Mouse (Mus musculus) neural tube, embryonic 14.5 days (tissue): Measurements from ENCODE around the gene Fbf1. TPM values are rescaled to one million over a fixed set of nuclear protein-coding genes. Genes with fewer than 3 reads are reported as not detected.
"Not testable (repeated sequence)": the region's sequence is repeated elsewhere in the genome, so short reads cannot be mapped to it uniquely, and the experiment has no call there.

Source experiments
- ATAC-seq: fragments of 200-750 bp; cut with Nextera tagmentation; 2 replicates; pipeline ENCODE4 v1.8.0; 2017; ENCODE audit warnings: low read depth, mild to moderate bottlenecking, moderate TSS enrichment, moderate library complexity
- H3K27ac ChIP-seq: fragments of 300-500 bp; sonication (generic); 2 replicates; pipeline ENCODE4 v1.5.1; 2014; ENCODE audit warnings: low read depth, mild to moderate bottlenecking, control low read depth, low read length, moderate library complexity, mixed read lengths
- H3K27me3 ChIP-seq: fragments of 300-500 bp; sonication (generic); 2 replicates; pipeline ENCODE4 v1.6.1; 2014; ENCODE audit warnings: low read length; ENCODE audit not compliant: control insufficient read depth, insufficient read depth
- H3K36me3 ChIP-seq: fragments of 300-500 bp; sonication (generic); 2 replicates; pipeline ENCODE4 v1.6.1; 2014; ENCODE audit warnings: low read length, mixed read lengths; ENCODE audit not compliant: control insufficient read depth, insufficient read depth
- H3K4me1 ChIP-seq: fragments of 300-500 bp; sonication (generic); 2 replicates; pipeline ENCODE4 v1.6.1; 2014; ENCODE audit warnings: low read length; ENCODE audit not compliant: control insufficient read depth, insufficient read depth
- H3K4me2 ChIP-seq: fragments of 300-500 bp; sonication (generic); 2 replicates; pipeline ENCODE4 v1.6.1; 2014; ENCODE audit warnings: mild to moderate bottlenecking, low read depth, low read length, control low read depth
- H3K4me3 ChIP-seq: fragments of 300-500 bp; sonication (generic); 2 replicates; pipeline ENCODE4 v1.5.1; 2014; ENCODE audit warnings: low read depth, low read length, control low read depth, mixed read lengths
- H3K9ac ChIP-seq: fragments of 300-500 bp; sonication (generic); replicated peaks from 2 replicates; pipeline ENCODE4 v1.6.1; 2014; ENCODE audit warnings: low read depth, mild to moderate bottlenecking, control low read depth, low read length, mixed read lengths
- H3K9me3 ChIP-seq: fragments of 300-500 bp; sonication (generic); 2 replicates; pipeline ENCODE4 v1.6.1; 2016; ENCODE audit warnings: low read length; ENCODE audit not compliant: control insufficient read depth
- WGBS: fragments of 180-500 bp; shearing (Covaris S2); extraction: QIAGEN DNeasy Blood & Tissue Kit; methylation state at CpG from one replicate; pipeline ENCODE4 v1.1.7; 2014; 5-methylcytosine and 5-hydroxymethylcytosine counted together
- polyA plus RNA-seq: library from polyadenylated mRNA; unstranded; fragments of >200 nt; fragmentation: Nextera tagmentation; extraction: Ambion mirVana; gene quantifications from 2 replicates; pipeline ENCODE4 v1.2.1, GENCODE M21; 2014

Fbf1 gene
- polyA plus RNA-seq, 1 experiment from 2014 or later = 42.2 TPM

DNA sequence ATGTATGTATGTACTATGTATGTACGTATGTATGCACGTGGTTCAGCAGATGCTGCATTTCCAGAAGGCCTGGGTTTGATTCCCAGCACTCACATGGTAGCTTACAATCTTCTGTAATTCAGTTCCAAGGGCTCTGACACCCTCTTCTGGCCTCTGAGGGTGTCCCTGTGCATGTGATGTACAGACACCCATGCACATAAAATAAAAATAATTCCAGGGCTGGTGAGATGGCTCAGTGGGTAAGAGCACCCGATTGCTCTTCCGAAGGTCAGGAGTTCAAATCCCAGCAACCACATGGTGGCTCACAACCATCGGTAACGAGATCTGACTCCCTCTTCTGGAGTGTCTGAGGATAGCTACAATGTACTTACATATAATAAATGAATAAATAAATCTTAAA, 75.0 kb downstream of the Fbf1 start:
- ATAC-seq, H3K27ac ChIP-seq, H3K4me3 ChIP-seq, H3K9me3 ChIP-seq, H3K27me3 ChIP-seq, H3K4me2 ChIP-seq, H3K9ac ChIP-seq, H3K36me3 ChIP-seq, H3K4me1 ChIP-seq: not testable (repeated sequence)
- WGBS = 89% methylated on average over 6 of the region's 6 CpGs

Other genes starting within 250 kb of the Fbf1 start
- gene Sap30bp, start 234.9 kb downstream of the Fbf1 start, polyA plus RNA-seq = 40.1 and 45.5 TPM in 2 replicates
- gene Recql5, start 234.7 kb downstream of the Fbf1 start, polyA plus RNA-seq = 15.3 and 19.9 TPM in 2 replicates
- gene Itgb4, start 193.5 kb downstream of the Fbf1 start, polyA plus RNA-seq = 1.6 and 2.3 TPM in 2 replicates
- 45.0 and 53.6 TPM in 2 replicates for gene Galk1, start 155.4 kb downstream of the Fbf1 start, polyA plus RNA-seq
- 1,887 and 2,049 TPM in 2 replicates for gene H3f3b, start 140.2 kb downstream of the Fbf1 start, polyA plus RNA-seq
- 29.1 and 29.5 TPM in 2 replicates for gene Unk, start 137.8 kb downstream of the Fbf1 start, polyA plus RNA-seq
- gene Unc13d, start 90.2 kb downstream of the Fbf1 start, polyA plus RNA-seq = 0.88 and 0.98 TPM in 2 replicates
- 161 and 177 TPM in 2 replicates for gene Wbp2, start 81.2 kb downstream of the Fbf1 start, polyA plus RNA-seq
- 3.5 and 4.0 TPM in 2 replicates for gene Trim47, start 41.0 kb downstream of the Fbf1 start, polyA plus RNA-seq
- gene Trim65, start 37.0 kb downstream of the Fbf1 start, polyA plus RNA-seq = 3.1 TPM in 2 replicates
- gene Mrpl38, start 29.3 kb downstream of the Fbf1 start, polyA plus RNA-seq = 81.5 and 91.0 TPM in 2 replicates
- gene Ten1, start 30.7 kb upstream of the Fbf1 start, polyA plus RNA-seq = 82.0 and 96.1 TPM in 2 replicates
- 65.6 and 78.5 TPM in 2 replicates for gene Acox1, start 30.9 kb upstream of the Fbf1 start, polyA plus RNA-seq
- gene Evpl, start 69.9 kb upstream of the Fbf1 start, polyA plus RNA-seq = 0.53 and 0.62 TPM in 2 replicates
- gene Srp68, start 106.1 kb upstream of the Fbf1 start, polyA plus RNA-seq = 52.0 and 57.2 TPM in 2 replicates
- gene Galr2, start 112.8 kb upstream of the Fbf1 start, polyA plus RNA-seq = 0.22 and 0.46 TPM in 2 replicates
- gene Exoc7, start 139.1 kb upstream of the Fbf1 start, polyA plus RNA-seq = 112 and 129 TPM in 2 replicates
- gene Foxj1, start 167.2 kb upstream of the Fbf1 start, polyA plus RNA-seq = 5.0 and 7.3 TPM in 2 replicates
- 63.5 and 87.7 TPM in 2 replicates for gene Rnf157, start 244.9 kb upstream of the Fbf1 start, polyA plus RNA-seq